Mouse (Mus musculus): Measurements from ENCODE around the gene Crip3. TPM values are rescaled to one million over a fixed set of nuclear protein-coding genes. Genes with fewer than 3 reads are reported as not detected.

Gene Crip3
- polyA plus RNA-seq, 1 experiment from 2014 or later = 0.24 TPM

DNA sequence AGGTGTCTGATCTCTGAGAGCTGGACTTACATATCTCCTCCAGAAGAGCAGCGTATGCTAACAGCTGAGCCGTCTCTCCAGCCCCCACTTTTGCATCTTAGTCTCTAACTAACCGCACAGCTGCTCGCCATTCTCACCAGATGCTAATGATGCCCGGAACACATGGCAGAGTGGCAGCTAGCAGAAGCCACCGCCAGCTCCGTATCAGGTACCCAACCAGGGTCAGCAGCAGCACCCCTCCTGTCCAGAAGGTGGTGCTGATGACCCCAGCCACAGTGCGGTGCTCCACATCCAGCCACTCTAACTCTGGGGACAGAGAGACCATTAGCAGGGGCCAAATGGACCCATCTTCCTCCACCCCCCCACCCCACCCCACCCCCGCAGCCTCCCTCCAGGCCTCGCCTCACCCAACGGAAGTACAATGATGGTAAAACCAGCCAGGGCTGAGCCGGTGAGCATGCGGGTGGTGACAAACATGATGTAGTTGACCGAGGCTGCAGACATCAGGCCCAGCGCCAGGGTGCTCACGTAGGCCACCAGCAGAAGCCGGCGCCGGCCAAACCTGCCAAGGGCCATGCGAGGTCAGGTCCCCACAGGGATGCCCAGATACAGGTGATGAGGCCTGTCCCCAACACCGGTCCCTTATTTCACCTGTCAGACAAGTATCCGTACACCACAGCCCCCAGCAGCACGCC is 8.1 kb downstream of the Crip3 start:
- ATAC-seq (ENCODE audit: low FRiP score, low TSS enrichment) = peak; percentile 57
- Histone ChIP-seq H3K4me2 (replicated peaks; ENCODE audit: low read depth) (no peak overlapping the region), H3K27ac (replicated peaks) (no peak overlapping the region), H3K4me1 (replicated peaks; ENCODE audit: control insufficient read depth, insufficient read depth) (peaks cover 3% of the 10 kb centered on the region; the same call in 1 of the 2 replicates), H3K4me3 (ENCODE audit: low read depth, low read length) (no peak overlapping the region), H3K36me3 (ENCODE audit: control insufficient read depth, insufficient read depth, low read length) (no peaks in the 10 kb centered on the region), H3K9ac (ENCODE audit: low read length) (no peak overlapping the region), H3K27me3 (ENCODE audit: control insufficient read depth, insufficient read depth, low read length) (no peaks in the 10 kb centered on the region), H3K9me3 (ENCODE audit: control insufficient read depth, low read length) (no peaks in the 10 kb centered on the region)
- peak; percentile 63 for DNase-seq (ENCODE audit: low spot score)
- TF ChIP-seq EP300 (optimal IDR thresholded peaks at IDR 0.05) = no peak
- peak; percentile 77 for TF ChIP-seq CTCF (IDR thresholded peaks at IDR 0.05; ENCODE audit: low read depth)
- 30% methylated on average over 23 of the region's 23 CpGs for WGBS

DNA sequence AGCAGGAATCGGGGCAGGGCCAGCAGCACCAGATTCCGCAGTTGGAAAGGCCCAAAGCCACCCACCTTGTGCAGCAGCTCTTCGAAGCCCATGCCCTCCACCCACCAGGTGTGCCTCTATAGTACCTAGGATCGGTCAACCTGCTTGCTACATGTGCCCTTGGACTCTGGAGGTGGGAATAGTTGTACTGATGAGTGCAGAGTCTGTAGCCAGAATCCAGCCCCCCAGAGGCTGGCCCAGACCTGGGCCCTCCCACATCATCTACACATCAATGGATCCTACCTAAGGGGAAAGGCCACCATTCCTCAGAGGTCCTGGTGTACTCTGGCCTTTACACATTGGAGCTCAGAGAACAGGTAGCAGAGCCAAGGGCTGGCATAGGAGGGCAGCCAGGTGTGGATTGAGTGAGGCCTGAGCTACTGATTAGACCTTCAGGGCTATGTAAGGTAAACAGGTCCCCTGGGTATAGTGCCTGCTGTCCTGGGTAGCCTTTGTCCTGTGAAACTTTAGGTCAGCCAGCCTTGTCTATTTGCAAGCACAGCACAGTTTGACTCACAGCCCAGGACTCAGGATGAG is 9.7 kb downstream of the Crip3 start, which contains the start of gene Slc22a7:
Gene Slc22a7 (minus strand): TSS at position 160 of the 576 bp plus-strand sequence.
- Histone ChIP-seq H3K4me2 (replicated peaks; ENCODE audit: low read depth) (no peak within 1 kb of the TSS), H3K27ac (replicated peaks) (no peak within 1 kb of the TSS), H3K9me3 (ENCODE audit: control insufficient read depth, low read length) (no peaks in the 10 kb centered on the region), H3K36me3 (ENCODE audit: control insufficient read depth, insufficient read depth, low read length) (no peaks in the 10 kb centered on the region), H3K4me3 (ENCODE audit: low read depth, low read length) (no peak within 1 kb of the TSS), H3K4me1 (replicated peaks; ENCODE audit: control insufficient read depth, insufficient read depth) (peaks cover 3% of the 10 kb centered on the region; the same call in 1 of the 2 replicates), H3K9ac (ENCODE audit: low read length) (no peak within 1 kb of the TSS), H3K27me3 (ENCODE audit: control insufficient read depth, insufficient read depth, low read length) (no peaks in the 10 kb centered on the region; the same call in 1 of the 2 replicates)
- TF ChIP-seq EP300 (optimal IDR thresholded peaks at IDR 0.05) (no peak), CTCF (IDR thresholded peaks at IDR 0.05; ENCODE audit: low read depth) (no peak)
- no peak for DNase-seq (ENCODE audit: low spot score)
- WGBS = 84% methylated on average over 4 of the region's 4 CpGs
- no peak for ATAC-seq (ENCODE audit: low FRiP score, low TSS enrichment)

DNA sequence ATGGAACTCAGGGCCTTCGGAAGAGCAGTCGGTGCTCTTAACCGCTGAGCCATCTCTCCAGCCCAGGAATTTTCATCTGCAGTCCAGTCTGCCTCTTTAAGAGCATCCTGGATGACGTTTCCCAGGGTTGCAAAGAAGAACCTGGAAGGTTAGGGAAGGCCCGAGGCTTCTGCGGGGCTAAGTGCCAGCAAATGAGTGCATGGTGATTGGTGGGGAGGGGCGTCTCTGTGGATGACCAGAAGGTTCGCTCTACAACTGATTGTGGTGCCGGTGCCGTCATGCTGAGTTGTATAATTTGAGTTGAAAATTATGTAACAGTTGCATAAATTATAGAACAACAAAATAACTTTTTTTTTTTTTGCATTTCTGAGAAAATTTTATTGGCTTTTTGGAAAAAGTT is 10.4 kb downstream of the Crip3 start:
- H3K4me1 ChIP-seq (replicated peaks; ENCODE audit: control insufficient read depth, insufficient read depth) = no peaks in the 10 kb centered on the region
- TF ChIP-seq CTCF (IDR thresholded peaks at IDR 0.05; ENCODE audit: low read depth) = no peak
- TF ChIP-seq EP300 (optimal IDR thresholded peaks at IDR 0.05) = no peak
- DNase-seq (ENCODE audit: low spot score) = no peak
- H3K9me3 ChIP-seq (ENCODE audit: control insufficient read depth, low read length) = no peaks in the 10 kb centered on the region
- H3K4me2 ChIP-seq (replicated peaks; ENCODE audit: low read depth) = no peak overlapping the region
- no peaks in the 10 kb centered on the region for H3K36me3 ChIP-seq (ENCODE audit: control insufficient read depth, insufficient read depth, low read length)
- 94% methylated on average over 10 of the region's 10 CpGs for WGBS
- H3K27ac ChIP-seq (replicated peaks) = no peak overlapping the region
- no peak for ATAC-seq (ENCODE audit: low FRiP score, low TSS enrichment)
- no peak overlapping the region for H3K4me3 ChIP-seq (ENCODE audit: low read depth, low read length)
- H3K27me3 ChIP-seq (ENCODE audit: control insufficient read depth, insufficient read depth, low read length) = no peaks in the 10 kb centered on the region; the same call in 1 of the 2 replicates
- H3K9ac ChIP-seq (ENCODE audit: low read length) = no peak overlapping the region

- Histone ChIP-seq H3K9me3 (ENCODE audit: control insufficient read depth, low read length) (no peaks in the 10 kb centered on the region), H3K4me3 (ENCODE audit: low read depth, low read length) (peak overlapping the region; percentile 33), H3K27me3 (ENCODE audit: control insufficient read depth, insufficient read depth, low read length) (peaks cover 3% of the 10 kb centered on the region; the same call in 1 of the 2 replicates), H3K27ac (replicated peaks) (no peak overlapping the region), H3K4me2 (replicated peaks; ENCODE audit: low read depth) (peak overlapping the region; percentile 57), H3K4me1 (replicated peaks; ENCODE audit: control insufficient read depth, insufficient read depth) (no peaks in the 10 kb centered on the region), H3K9ac (ENCODE audit: low read length) (0 out of 2 replicates have a peak overlapping the region, but pooled peaks have one; percentile 41), H3K36me3 (ENCODE audit: control insufficient read depth, insufficient read depth, low read length) (no peaks in the 10 kb centered on the region)
- no peak for TF ChIP-seq EP300 (optimal IDR thresholded peaks at IDR 0.05)
- TF ChIP-seq CTCF (IDR thresholded peaks at IDR 0.05; ENCODE audit: low read depth) = no peak
- 5% methylated on average over 50 of the region's 50 CpGs for WGBS
- 0 out of 2 replicates have a peak, but pooled peaks have one; percentile 11 for ATAC-seq (ENCODE audit: low FRiP score, low TSS enrichment)
- DNase-seq (ENCODE audit: low spot score) = no peak
Observed at GRCm38 (mm10) chr17:46444839-46445579, 16.3 kb downstream of the Crip3 start.

DNA sequence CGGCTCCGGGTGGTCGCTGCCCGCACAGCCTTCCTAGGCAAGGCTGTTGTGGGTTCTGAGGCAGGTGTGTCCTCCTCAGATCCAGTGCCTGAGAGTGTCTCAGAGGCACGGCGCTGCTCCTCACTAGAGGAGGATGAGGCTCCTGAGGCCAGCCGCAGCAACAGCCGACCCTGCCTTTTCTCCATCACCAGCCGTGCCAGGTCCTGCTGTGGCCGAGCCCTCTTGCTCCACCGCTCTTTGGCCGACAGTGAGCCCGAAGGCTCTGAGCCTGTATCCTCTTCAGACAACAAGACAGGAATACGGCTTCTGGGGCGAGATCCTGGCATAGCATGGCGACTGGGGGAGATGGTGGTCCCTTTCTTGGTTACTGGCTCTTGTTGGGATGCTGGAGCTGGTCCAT is 17.5 kb downstream of the Crip3 start:
- TF ChIP-seq EP300 (optimal IDR thresholded peaks at IDR 0.05) (no peak), CTCF (IDR thresholded peaks at IDR 0.05; ENCODE audit: low read depth) (no peak)
- Histone ChIP-seq H3K4me1 (replicated peaks; ENCODE audit: control insufficient read depth, insufficient read depth) (no peaks in the 10 kb centered on the region), H3K4me3 (ENCODE audit: low read depth, low read length) (no peak overlapping the region), H3K27me3 (ENCODE audit: control insufficient read depth, insufficient read depth, low read length) (peaks cover 3% of the 10 kb centered on the region; the same call in 1 of the 2 replicates), H3K36me3 (ENCODE audit: control insufficient read depth, insufficient read depth, low read length) (no peaks in the 10 kb centered on the region), H3K9ac (ENCODE audit: low read length) (no peak overlapping the region), H3K4me2 (replicated peaks; ENCODE audit: low read depth) (no peak overlapping the region), H3K9me3 (ENCODE audit: control insufficient read depth, low read length) (no peaks in the 10 kb centered on the region), H3K27ac (replicated peaks) (no peak overlapping the region)
- DNase-seq (ENCODE audit: low spot score) = no peak
- no peak for ATAC-seq (ENCODE audit: low FRiP score, low TSS enrichment)
- WGBS = 96% methylated on average over 16 of the region's 16 CpGs
